Mouse (Mus musculus) MEL (cell line): Measurements from ENCODE around the gene Tcn2. TPM values are rescaled to one million over a fixed set of nuclear protein-coding genes. Genes with fewer than 3 reads are reported as not detected.

Experiments used
- DNase-seq: peaks from one replicate; pipeline ENCODE4 v3.0.0; 2011; ENCODE audit warnings: low read depth, low spot score
- H3K27ac ChIP-seq: 2 replicates; pipeline ENCODE4 v1.5.1; 2012; ENCODE audit warnings: low read depth, mild to moderate bottlenecking, control low read depth, low read length, moderate library complexity; ENCODE audit not compliant: control insufficient read depth
- H3K27me3 ChIP-seq, 2 experiments: fragments of 150-350 bp in 1 of 2; sonication (generic) in 1 of 2; 2 replicates each; pipeline ENCODE4 v1.6.1; 2012; ENCODE audit warnings: low read length in 2 of 2, mild to moderate bottlenecking in 2 of 2, improper control_type of control experiment in 1 of 2, moderate library complexity in 1 of 2; ENCODE audit not compliant: insufficient read depth in 2 of 2, control insufficient read depth in 1 of 2
- H3K36me3 ChIP-seq, 2 experiments: 2 replicates each; pipeline ENCODE4 v1.6.1; 2012 to 2014; ENCODE audit warnings: low read length in 2 of 2, improper control_type of control experiment in 1 of 2, inconsistent platforms in 1 of 2, mild to moderate bottlenecking in 1 of 2; ENCODE audit not compliant: insufficient read depth in 2 of 2, control insufficient read depth in 1 of 2
- H3K4me1 ChIP-seq, 2 experiments: fragments of 150-350 bp in 1 of 2; sonication (generic) in 1 of 2; 2 replicates each; pipeline ENCODE4 v1.6.1; 2012; ENCODE audit warnings: low read length in 2 of 2, improper control_type of control experiment in 1 of 2, mild to moderate bottlenecking in 1 of 2; ENCODE audit not compliant: insufficient read depth in 2 of 2, control insufficient read depth in 1 of 2
- H3K4me3 ChIP-seq, 2 experiments: fragments of 150-350 bp in 1 of 2; sonication (generic) in 1 of 2; 2 replicates each; pipeline ENCODE4 v1.5.1; 2012; ENCODE audit warnings: low read depth in 2 of 2, low read length in 2 of 2, mild to moderate bottlenecking in 2 of 2, moderate library complexity in 2 of 2, control low read depth in 1 of 2, improper control_type of control experiment in 1 of 2; ENCODE audit not compliant: control insufficient read depth in 1 of 2, insufficient read depth in 1 of 2
- H3K79me2 ChIP-seq: 2 replicates; pipeline ENCODE4 v1.6.1; 2012; ENCODE audit warnings: mild to moderate bottlenecking, low read length, moderate library complexity; ENCODE audit not compliant: control insufficient read depth, poor library complexity, insufficient read depth
- H3K9ac ChIP-seq: 2 replicates; pipeline ENCODE4 v1.6.1; 2012; ENCODE audit warnings: low read depth, mild to moderate bottlenecking, control low read depth, low read length, moderate library complexity; ENCODE audit not compliant: control insufficient read depth, poor library complexity, severe bottlenecking
- H3K9me3 ChIP-seq: fragments of 150-350 bp; sonication (generic); replicated peaks from 2 replicates; pipeline ENCODE4 v1.6.1; 2012; ENCODE audit warnings: mild to moderate bottlenecking, low read length, improper control_type of control experiment, moderate library complexity; ENCODE audit not compliant: insufficient read depth
- CTCF ChIP-seq, 3 experiments: IDR thresholded peaks in 2 of 3; conservative IDR thresholded peaks in 1 of 3; 2 replicates each; pipeline ENCODE4 v1.5.1; 2011 to 2012; ENCODE audit warnings: low read length in 3 of 3, low read depth in 2 of 3, mild to moderate bottlenecking in 2 of 3, improper control_type of control experiment in 1 of 3, inconsistent platforms in 1 of 3, mixed read lengths in 1 of 3, moderate library complexity in 1 of 3; ENCODE audit not compliant: control insufficient read depth in 1 of 3, insufficient read depth in 1 of 3, poor library complexity in 1 of 3, severe bottlenecking in 1 of 3
- EP300 ChIP-seq, 2 experiments: IDR thresholded peaks; 2 replicates each; pipeline ENCODE4 v1.6.1; 2011; ENCODE audit warnings: improper control_type of control experiment in 2 of 2, low read length in 2 of 2, low read depth in 1 of 2, mild to moderate bottlenecking in 1 of 2
- ETS1 ChIP-seq: IDR thresholded peaks from 2 replicates; pipeline ENCODE4 v1.6.1; 2012; ENCODE audit warnings: low read depth, mild to moderate bottlenecking, inconsistent platforms, low read length, improper control_type of control experiment, moderate library complexity
- GATA1 ChIP-seq: IDR thresholded peaks from 2 replicates; pipeline ENCODE4 v1.6.1; 2011; ENCODE audit warnings: low read depth, low read length, improper control_type of control experiment
- MAFK ChIP-seq: IDR thresholded peaks from 2 replicates; pipeline ENCODE4 v1.6.1; 2011; ENCODE audit warnings: low read depth, mild to moderate bottlenecking, low read length, improper control_type of control experiment, borderline replicate concordance
- MAZ ChIP-seq: IDR thresholded peaks from 2 replicates; pipeline ENCODE4 v1.6.1; 2012; ENCODE audit warnings: low read depth, mild to moderate bottlenecking, inconsistent platforms, low read length, improper control_type of control experiment
- NELFE ChIP-seq: IDR thresholded peaks from 2 replicates; pipeline ENCODE4 v1.6.1; 2011; ENCODE audit warnings: low read depth, low read length, improper control_type of control experiment
- RCOR1 ChIP-seq: IDR thresholded peaks from 2 replicates; pipeline ENCODE4 v1.6.1; 2012; ENCODE audit warnings: low read depth, mild to moderate bottlenecking, inconsistent platforms, low read length, improper control_type of control experiment
- SMC3 ChIP-seq: IDR thresholded peaks from 2 replicates; pipeline ENCODE4 v1.6.1; 2011; ENCODE audit warnings: low read depth, low read length, improper control_type of control experiment
- TAL1 ChIP-seq: IDR thresholded peaks from 2 replicates; pipeline ENCODE4 v1.6.1; 2012; ENCODE audit warnings: mild to moderate bottlenecking, inconsistent platforms, low read length, moderate library complexity, mixed read lengths
- TBP ChIP-seq: IDR thresholded peaks from 2 replicates; pipeline ENCODE4 v1.8.0; 2011; ENCODE audit warnings: low read depth, low read length, improper control_type of control experiment
- TCF12 ChIP-seq: IDR thresholded peaks from 2 replicates; pipeline ENCODE4 v1.6.1; 2014; ENCODE audit warnings: low read depth, mild to moderate bottlenecking, inconsistent platforms, low read length, improper control_type of control experiment, moderate library complexity
- UBTF ChIP-seq: IDR thresholded peaks from 2 replicates; pipeline ENCODE4 v1.6.1; 2012; ENCODE audit warnings: low read depth, mild to moderate bottlenecking, inconsistent platforms, low read length, improper control_type of control experiment, moderate library complexity, borderline replicate concordance; ENCODE audit not compliant: insufficient read depth
- USF2 ChIP-seq, 2 experiments: IDR thresholded peaks; 2 replicates each; pipeline ENCODE4 v1.6.1; 2011 to 2012; ENCODE audit warnings: improper control_type of control experiment in 2 of 2, low read length in 2 of 2, borderline replicate concordance in 1 of 2, inconsistent platforms in 1 of 2, low read depth in 1 of 2, mild to moderate bottlenecking in 1 of 2; ENCODE audit not compliant: insufficient read depth in 1 of 2
- ZKSCAN1 ChIP-seq: IDR thresholded peaks from 2 replicates; pipeline ENCODE4 v1.6.1; 2012; ENCODE audit warnings: low read depth, mild to moderate bottlenecking, inconsistent platforms, low read length, improper control_type of control experiment, moderate library complexity
- ZNF384 ChIP-seq: IDR thresholded peaks from 2 replicates; pipeline ENCODE4 v1.6.1; 2012; ENCODE audit warnings: low read depth, mild to moderate bottlenecking, inconsistent platforms, low read length, improper control_type of control experiment
- polyA plus RNA-seq, 2 experiments: library from polyadenylated mRNA; stranded (reverse) in 1 of 2; unstranded in 1 of 2; fragments of >175 nt in 1 of 2; fragments of >200 nt in 1 of 2; gene quantifications; 2 replicates each; pipeline versions ENCODE4 v1.2.1 to v1.2.4; 2012; ENCODE audit warnings: low replicate concordance in 2 of 2, low read depth in 1 of 2; ENCODE audit not compliant: insufficient read length in 2 of 2, insufficient read depth in 1 of 2, missing spikeins in 1 of 2
- total RNA-seq: library from RNA; depleted of rRNA; stranded (reverse); fragments of 300-350 nt; gene quantifications from 2 replicates; pipeline ENCODE4 v1.2.3, GENCODE M21; 2012

Gene Tcn2
- total and polyA plus RNA-seq, 3 experiments = 14.1 to 16.0 TPM; not detected in 1

DNA sequence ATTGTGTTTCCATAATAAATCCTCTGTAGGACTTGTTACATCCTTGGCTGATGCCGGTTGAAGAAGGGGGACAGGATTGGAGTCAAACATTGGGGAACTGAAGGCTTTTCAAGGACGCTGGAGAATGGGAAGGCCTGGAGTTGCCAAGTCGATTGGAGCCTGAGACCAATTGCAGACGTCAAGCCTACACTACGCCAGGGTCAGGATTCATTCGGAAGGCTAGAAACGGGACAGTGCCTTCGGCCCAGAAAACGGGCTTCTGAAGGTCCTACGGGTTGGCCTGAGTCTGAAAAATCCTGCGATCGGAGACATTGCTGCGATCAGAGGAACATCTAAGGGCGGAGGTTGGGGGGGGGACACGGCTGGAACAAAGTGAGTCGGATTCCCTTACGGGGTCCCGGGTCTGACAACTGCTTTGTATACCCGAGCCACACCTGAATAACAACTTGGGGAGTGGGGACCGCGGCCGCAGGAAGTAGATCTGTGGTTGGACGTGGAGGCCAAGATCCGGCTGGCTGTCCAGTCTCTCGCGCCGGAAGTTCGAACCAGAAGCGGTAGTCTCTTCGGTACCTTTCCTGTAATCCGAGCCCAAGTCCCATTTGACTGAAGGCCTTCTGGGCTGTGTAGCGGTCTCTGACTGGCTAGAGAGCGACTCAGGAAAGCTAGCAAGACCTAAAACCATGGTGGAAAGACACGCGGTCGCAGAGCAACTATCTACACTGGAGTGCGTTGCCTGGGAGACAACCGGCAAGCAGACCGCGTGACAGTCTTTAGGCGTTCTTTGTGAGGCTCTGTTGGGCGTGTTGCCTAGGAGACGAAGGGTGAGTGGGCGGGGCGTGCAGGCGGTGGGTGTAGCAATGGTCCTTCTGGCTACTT lies 37.3 kb downstream of the Tcn2 start, which contains the start of the genes 4921536K21Rik and Dusp18 (continued):
- no peak for TF ChIP-seq MAZ
- TF ChIP-seq MAFK = no peak
- TF ChIP-seq UBTF = no peak
- TF ChIP-seq, all 39 proteins: peak for 10

DNA sequence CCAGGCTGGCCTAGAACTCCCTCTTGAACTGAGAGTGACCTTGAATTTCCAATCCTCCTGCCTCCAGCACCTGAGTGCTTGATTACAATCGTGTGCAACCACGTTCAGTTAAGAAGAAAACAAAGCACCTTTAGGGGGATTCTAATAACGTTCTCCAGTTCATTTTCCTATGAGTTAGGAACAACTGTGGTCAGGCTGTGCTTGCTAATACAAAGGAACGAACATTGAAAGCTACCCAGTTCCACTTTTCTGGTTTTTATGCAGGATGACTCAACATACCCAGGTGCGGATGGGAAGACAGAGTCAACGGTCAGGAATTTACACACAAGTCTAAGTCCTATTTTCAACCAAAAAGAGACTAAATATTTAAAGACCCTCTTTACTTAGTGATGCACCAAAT lies 38.0 kb downstream of the Tcn2 start:
- H3K4me3 ChIP-seq = no peak overlapping the region
- H3K9me3 ChIP-seq = no peaks in the 10 kb centered on the region
- H3K4me1 ChIP-seq = peaks cover 0 to 4% of the 10 kb centered on the region in 2 experiments; a peak in 2 of 4 replicates
- no peak for DNase-seq
- H3K79me2 ChIP-seq = no peaks in the 10 kb centered on the region
- H3K36me3 ChIP-seq = no peaks in the 10 kb centered on the region
- H3K9ac ChIP-seq = no peak overlapping the region
- no peak for TF ChIP-seq USF2 (IDR thresholded peaks at IDR 0.05; ENCODE audit: borderline replicate concordance in 1 of 2, insufficient read depth in 1 of 2, low read depth in 1 of 2, low read length in 2 of 2)
- no peak for TF ChIP-seq CTCF (IDR thresholded peaks at IDR 0.05 in 2 of 3, conservative IDR thresholded peaks at IDR 0.05 in 1 of 3; ENCODE audit: control insufficient read depth in 1 of 3, insufficient read depth in 1 of 3, low read depth in 2 of 3, low read length in 3 of 3, poor library complexity in 1 of 3, severe bottlenecking in 1 of 3)
- TF ChIP-seq ZNF384 = no peak
- TF ChIP-seq SMC3 = no peak
- no peak for TF ChIP-seq TBP
- H3K27me3 ChIP-seq = peaks cover 0 to 3% of the 10 kb centered on the region in 2 experiments; a peak in 1 of 4 replicates
- no peak overlapping the region for H3K27ac ChIP-seq

GRCm38 (mm10) chr11:3887331-3887730 lies 44.6 kb downstream of the Tcn2 start:
- Histone ChIP-seq H3K36me3 (peaks cover 0 to 16% of the 10 kb centered on the region in 2 experiments; a peak in 2 of 4 replicates), H3K9me3 (no peaks in the 10 kb centered on the region), H3K9ac (no peak overlapping the region), H3K27ac (no peak overlapping the region), H3K27me3 (peaks cover 1 to 7% of the 10 kb centered on the region in 2 experiments; a peak in 2 of 4 replicates), H3K79me2 (no peaks in the 10 kb centered on the region), H3K4me1 (peaks cover 3 to 17% of the 10 kb centered on the region in 2 experiments; a peak in 3 of 4 replicates)
- TF ChIP-seq TAL1 (peak; percentile 86), GATA1 (peak; percentile 71), EP300 (IDR thresholded peaks at IDR 0.05; ENCODE audit: low read depth in 1 of 2, low read length in 2 of 2) (peak in 1 of 2 experiments; percentile 60; a peak in 2 of 4 replicates), ZKSCAN1 (no peak), TCF12 (peak; percentile 75), NELFE (no peak), ETS1 (0 out of 2 replicates have a peak, but pooled peaks have one; percentile 9), CTCF (IDR thresholded peaks at IDR 0.05 in 2 of 3, conservative IDR thresholded peaks at IDR 0.05 in 1 of 3; ENCODE audit: control insufficient read depth in 1 of 3, insufficient read depth in 1 of 3, low read depth in 2 of 3, low read length in 3 of 3, poor library complexity in 1 of 3, severe bottlenecking in 1 of 3) (no peak), RCOR1 (0 out of 2 replicates have a peak, but pooled peaks have one; percentile 16)
- TF ChIP-seq, all 39 proteins: peak for 6
- H3K4me3 ChIP-seq = no peak overlapping the region
- peak; percentile 88 for DNase-seq
